Mouse (Mus musculus) lung, postnatal 0 days (tissue): ENCODE measurements around the gene Selenoi.

ENCODE experiments used
- CTCF ChIP-seq: IDR thresholded peaks from 2 replicates; pipeline ENCODE4 v1.5.1; 2016; ENCODE audit warnings: antibody characterized with exemption, mild to moderate bottlenecking
- EP300 ChIP-seq: IDR thresholded peaks from 2 replicates; pipeline ENCODE4 v1.6.1; 2016; ENCODE audit warnings: antibody characterized with exemption, mild to moderate bottlenecking, control low read depth

GRCm38 (mm10) chr5:30238533-30238932 is 6.2 kb downstream of the Selenoi start:
- TF ChIP-seq CTCF (no peak), EP300 (no peak)
